Mouse (Mus musculus) naive thymus-derived CD4-positive, alpha-beta T cell, adult 2 months (primary cell): ENCODE measurements around the gene Zfp444.
A peak's percentile ranks its signal among the peaks of the same experiment; 100 is the strongest.
"Not testable (repeated sequence)": the region's sequence is repeated elsewhere in the genome, so short reads cannot be mapped to it uniquely, and the experiment has no call there.

Experiments used
- DNase-seq: peaks from one replicate; pipeline ENCODE4 v3.0.0-alpha.2; 2011; ENCODE audit warnings: low read depth

The Zfp444 gene

GRCm38 (mm10) chr7:6214691-6215090, 42.7 kb downstream of the Zfp444 start:
- not testable (repeated sequence) for DNase-seq

GRCm38 (mm10) chr7:6220147-6220546, 48.1 kb downstream of the Zfp444 start:
- no peak for DNase-seq

- no peak for DNase-seq
Observed at GRCm38 (mm10) chr7:6221978-6222377, 50.0 kb downstream of the Zfp444 start, which contains the start of gene Zscan5b. Gene Zscan5b (plus strand): TSS chr7:6222278.

- not testable (repeated sequence) for DNase-seq
Observed at GRCm38 (mm10) chr7:6228491-6228890, 56.5 kb downstream of the Zfp444 start.

- no peak for DNase-seq
Observed at GRCm38 (mm10) chr7:6239787-6240186, 67.8 kb downstream of the Zfp444 start.

GRCm38 (mm10) chr7:6240841-6241425, 68.9 kb downstream of the Zfp444 start:
- DNase-seq, result peak; percentile 73
